Mouse (Mus musculus) cerebellum, adult 11 months (tissue): ENCODE results near the gene Calb2.

Source experiments
- DNase-seq: peaks from one replicate; pipeline ENCODE4 v3.0.0; 2022

Calb2 gene

GRCm38 (mm10) chr8:110168046-110168445, at the start of gene Calb2:
TSS of gene Calb2 (minus strand) at chr8:110168210.
- DNase-seq: peak; percentile 85

GRCm38 (mm10) chr8:110217681-110218131, 49.7 kb upstream of the Calb2 start:
- peak; percentile 100 for DNase-seq

GRCm38 (mm10) chr8:110217198-110217597, 49.2 kb upstream of the Calb2 start:
- DNase-seq: no peak

GRCm38 (mm10) chr8:110216253-110216652, 48.2 kb upstream of the Calb2 start:
- no peak for DNase-seq

GRCm38 (mm10) chr8:110215365-110215764, 47.4 kb upstream of the Calb2 start, which contains the start of gene Cmtr2:
TSS of gene Cmtr2 (plus strand) at chr8:110215665.
- no peak for DNase-seq

DNA sequence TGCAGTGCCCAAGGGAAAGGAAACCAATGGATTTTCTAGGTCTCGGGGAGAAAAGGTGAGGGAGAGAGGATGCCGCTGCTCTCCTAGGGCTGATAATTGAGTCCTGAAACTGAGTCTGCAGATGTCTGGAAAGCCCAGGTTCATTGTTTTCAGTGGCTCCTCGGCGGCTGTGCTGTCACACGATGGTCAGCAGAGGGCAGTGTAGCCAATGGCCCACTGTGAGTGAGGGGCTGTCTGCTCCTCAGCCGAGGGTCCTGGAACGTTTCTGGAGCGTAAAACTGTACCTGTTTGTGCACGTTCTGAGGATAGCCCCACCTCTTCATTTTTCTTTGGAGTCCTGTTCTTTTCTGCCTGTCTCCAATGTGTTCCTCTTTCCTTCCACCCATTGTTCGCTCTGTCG, 33.8 kb upstream of the Calb2 start:
- no peak for DNase-seq

DNA sequence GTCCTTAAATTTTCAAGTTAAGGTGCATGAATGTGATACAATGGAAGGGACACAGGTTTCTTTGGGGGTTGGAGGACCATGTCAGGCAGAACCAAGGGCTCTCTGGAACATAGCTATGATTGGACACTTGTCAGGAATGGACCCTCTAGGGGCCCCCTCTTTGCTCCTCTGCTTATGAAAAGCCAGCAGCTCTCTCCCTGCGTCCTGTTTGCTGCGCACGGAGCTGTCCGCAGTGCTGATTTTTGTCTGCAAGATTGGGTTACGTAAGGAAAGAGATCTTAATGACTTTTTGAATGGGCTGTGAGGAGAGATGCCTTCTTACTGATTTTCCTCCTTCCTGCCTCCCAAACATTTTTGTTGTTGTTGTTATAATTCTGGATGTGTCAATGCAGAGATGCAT, 28.7 kb upstream of the Calb2 start:
- DNase-seq: no peak

DNA sequence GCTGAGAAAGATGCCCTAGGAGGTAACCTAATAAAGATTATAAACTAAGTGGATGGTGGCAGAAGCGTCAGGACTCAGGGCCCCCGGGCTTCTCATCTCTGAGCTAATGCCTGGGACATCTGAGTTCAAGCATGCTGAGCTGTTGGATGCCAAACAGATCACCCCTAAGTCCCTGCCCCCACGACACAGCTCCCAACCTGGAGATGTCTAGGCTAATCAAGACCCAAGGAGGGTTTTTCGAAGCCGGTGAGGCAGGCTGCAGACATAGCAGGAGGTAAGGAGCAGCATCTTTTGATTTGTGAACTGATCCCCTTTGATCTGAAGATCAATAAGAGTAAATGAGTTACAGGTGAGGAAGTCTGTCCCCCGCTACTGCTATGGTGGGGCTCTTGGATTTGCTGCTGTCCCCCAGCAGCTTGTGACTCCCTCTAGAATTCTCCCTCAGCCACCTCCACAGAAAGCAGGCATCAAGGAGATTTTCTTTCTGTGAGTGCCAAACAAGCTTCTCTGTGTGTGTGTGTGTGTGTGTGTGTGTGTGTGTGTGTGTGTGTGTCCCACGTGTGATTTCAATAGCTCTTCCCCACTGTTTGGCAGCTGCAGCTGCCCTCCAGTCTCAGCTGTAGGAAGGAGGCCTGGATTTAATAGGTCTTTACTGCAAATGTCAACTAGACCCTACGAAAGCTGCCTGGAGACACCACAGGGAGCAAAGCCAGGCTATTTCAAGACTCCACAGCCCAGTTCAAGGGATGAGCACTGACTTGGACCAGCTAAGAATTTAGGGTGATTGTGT, 21.1 kb upstream of the Calb2 start:
- no peak for DNase-seq

DNA sequence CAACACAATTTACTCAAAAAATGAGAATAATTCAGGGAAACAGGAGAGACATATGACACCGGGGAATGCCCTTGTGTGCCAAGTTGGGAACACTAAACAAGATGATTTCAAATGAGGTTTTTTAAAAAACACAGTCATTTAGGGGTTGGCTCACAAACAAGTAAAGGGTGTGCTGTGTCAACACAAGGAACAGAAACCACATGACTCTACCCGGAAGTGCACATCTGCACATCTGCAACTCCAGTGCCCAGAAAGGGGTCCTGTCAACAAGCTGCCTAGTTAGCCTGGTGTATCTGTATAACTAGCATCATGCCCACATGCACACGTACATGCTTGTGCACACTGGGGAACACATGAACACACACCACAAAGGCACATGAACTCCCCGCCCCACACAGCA, 17.5 kb upstream of the Calb2 start:
- no peak for DNase-seq

DNA sequence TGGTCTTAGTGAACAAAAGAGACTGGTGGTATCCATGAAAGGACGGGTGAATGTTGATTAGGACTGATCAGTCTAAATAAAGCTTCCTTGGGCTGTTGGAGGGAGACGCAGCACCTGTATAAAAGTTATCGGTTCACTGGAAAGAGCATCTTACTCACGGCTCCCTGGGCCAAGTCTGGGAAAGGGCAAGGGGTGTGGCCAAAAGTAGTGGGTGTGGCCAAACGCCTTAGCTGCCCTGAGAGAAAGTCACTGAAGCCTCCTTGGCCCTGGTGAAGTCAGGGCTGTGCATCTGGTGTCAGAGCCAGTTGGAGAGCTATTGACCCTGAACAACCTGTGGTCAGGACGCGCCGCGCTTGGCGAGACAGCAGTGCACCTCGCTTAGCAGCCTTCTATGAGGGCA, 15.7 kb upstream of the Calb2 start:
- DNase-seq: no peak

DNA sequence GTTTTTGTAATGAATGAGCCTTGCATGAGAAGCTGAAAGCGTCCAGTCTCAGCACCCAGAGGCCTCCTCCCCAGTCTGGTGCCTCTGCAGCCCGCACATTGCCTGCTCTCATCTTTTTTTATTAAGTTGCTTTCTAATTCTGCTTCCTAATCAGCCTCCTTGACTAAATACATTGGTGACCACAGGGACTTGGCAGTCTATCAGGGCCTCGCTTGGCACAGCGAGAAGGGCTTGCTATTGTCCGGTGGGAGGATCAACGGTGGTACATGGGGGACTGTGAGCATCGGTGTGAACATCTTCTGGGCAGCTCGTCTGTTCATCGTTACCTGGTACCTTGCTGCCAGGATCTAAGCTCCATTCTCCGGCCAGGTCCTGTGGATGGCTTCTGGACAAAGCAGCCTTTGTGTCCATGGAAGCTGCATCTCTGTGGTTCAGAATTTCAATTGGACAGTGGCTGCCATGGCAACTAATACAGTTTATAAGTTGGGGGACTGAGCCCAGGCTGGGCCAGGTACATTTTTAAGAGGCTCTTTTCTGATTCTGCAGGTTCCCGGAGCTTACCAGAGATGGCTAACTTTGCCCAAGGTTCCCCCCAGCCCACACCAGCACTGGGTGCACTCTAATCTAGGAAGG, 14.8 kb upstream of the Calb2 start:
- no peak for DNase-seq

GRCm38 (mm10) chr8:110177359-110178155, 9.5 kb upstream of the Calb2 start:
- DNase-seq: peak; percentile 91

DNA sequence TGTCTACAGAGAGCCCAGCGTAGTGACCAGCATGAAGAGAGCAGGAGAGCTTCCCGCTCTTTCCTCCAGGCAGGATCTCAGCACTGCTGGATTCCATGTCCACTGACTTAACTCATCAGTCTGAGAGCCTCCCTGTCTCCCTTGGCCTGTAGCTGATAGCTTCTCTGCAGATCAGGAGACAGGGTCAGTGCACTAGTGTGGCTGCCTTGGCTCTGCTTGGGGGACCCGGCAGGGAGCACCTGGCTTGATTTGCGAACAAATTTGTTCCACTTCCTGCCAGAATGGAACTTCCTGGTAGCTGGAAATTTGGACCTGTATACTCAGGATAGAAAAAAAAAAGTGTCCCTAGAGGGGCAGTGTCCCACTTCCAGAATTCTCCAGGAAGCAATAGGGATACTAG, 6.8 kb upstream of the Calb2 start:
- peak; percentile 67 for DNase-seq

GRCm38 (mm10) chr8:110172161-110172560, 4.2 kb upstream of the Calb2 start:
- DNase-seq: no peak

- no peak for DNase-seq
These were observed 1.7 kb downstream of the Calb2 start for GRCm38 (mm10) chr8:110166270-110166669.

DNA sequence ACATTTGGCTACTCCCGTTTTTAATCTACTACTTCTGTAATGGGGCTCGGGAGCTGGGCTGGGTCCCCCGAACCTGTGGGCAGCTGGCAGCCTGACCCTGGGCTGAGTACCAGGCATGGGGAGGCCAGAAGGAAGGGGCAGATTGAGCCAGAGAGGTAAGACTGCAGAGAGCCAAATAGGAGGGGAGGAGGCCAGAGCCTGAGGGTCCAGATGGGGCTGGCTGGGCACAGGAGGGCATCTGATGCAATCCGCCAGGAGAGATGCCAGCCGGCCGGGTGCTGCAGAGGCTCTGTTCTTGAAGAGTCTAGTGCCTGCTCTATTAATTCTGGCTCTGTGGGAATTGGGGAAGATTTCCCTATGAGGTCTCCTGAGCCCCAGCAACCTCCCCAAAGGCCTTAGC, 6.0 kb downstream of the Calb2 start:
- peak; percentile 88 for DNase-seq

GRCm38 (mm10) chr8:110152951-110153350, 15.1 kb downstream of the Calb2 start:
- no peak for DNase-seq

DNA sequence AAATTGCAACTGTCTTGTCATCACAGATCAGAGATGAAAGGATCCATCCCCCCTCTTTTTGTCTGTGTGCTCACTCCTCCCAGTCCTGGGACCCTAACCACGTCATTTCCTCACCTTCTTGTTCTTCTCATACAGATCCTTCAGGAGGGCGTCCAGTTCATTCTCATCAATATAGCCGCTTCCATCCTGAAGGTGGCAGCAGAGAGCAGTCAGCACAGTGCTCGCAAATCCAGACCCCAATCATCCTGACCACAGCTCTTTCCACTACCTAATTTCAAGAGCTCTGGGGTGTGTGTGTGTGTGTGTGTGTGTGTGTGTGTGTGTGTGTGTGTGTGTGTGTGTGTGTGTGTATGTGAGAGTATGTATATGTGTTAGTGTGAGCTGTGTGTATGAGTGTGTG, 22.5 kb downstream of the Calb2 start:
- DNase-seq: peak; percentile 53

DNA sequence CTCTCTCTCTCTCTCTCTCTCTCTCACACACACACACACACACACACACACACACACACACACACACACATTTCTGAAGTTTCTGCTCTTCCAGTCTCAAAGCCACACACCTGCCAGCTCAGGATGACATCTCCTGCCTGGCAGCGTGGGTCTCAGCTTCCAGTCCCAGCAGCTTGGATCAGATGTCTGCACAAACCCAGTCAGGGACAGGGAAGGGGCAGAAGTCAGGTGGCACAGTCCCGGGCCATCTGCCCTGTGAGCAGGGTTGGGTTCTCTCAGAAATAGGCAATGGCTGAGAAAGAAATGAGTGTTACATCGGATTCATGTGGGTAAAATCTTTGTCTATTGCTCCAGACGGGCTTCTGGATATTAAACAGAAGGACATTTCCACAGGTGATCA, 27.2 kb downstream of the Calb2 start:
- no peak for DNase-seq

DNA sequence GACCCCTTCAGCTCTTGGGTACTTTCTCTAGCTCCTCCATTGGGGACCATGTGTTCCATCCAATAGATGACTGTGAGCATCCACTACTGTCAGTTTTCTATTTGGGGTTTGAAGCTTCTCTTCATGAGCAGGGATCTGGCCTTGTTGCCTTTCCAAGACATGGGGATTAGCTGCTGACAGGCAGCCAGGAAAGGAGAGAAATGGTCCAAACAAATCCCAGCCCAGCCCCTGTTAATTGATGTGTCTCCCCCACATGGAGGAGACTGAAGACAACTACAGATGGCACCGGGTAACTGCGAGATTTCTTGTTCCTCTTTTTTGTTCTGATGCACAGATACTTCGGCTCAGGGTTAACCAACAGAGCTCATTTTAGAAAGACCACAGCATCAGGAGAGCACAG, 27.9 kb downstream of the Calb2 start:
- DNase-seq: no peak

- DNase-seq: no peak
These were observed 32.5 kb downstream of the Calb2 start for GRCm38 (mm10) chr8:110135515-110135914.

DNA sequence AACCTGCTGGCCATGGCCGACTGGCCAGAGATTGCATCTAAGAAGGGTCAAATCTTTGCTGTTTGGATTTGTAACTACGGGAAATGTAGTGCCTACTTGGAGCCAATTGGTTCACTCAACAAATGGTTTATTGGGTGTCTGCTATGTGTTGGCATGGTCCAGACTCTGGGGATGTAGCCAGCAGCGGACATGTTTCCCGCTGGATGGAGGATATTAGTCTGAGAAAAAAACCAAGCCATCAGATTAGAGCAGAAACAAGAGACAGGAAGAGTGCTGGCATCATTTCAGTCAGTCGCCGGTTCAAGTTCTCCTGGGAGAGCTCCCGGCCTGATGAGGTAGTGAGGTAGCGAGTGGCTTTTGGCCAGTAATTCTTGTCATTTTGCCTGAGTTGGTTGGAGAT, 33.8 kb downstream of the Calb2 start:
- DNase-seq: no peak

- DNase-seq: peak; percentile 73
These were observed 37.5 kb downstream of the Calb2 start for GRCm38 (mm10) chr8:110130537-110130936.

DNA sequence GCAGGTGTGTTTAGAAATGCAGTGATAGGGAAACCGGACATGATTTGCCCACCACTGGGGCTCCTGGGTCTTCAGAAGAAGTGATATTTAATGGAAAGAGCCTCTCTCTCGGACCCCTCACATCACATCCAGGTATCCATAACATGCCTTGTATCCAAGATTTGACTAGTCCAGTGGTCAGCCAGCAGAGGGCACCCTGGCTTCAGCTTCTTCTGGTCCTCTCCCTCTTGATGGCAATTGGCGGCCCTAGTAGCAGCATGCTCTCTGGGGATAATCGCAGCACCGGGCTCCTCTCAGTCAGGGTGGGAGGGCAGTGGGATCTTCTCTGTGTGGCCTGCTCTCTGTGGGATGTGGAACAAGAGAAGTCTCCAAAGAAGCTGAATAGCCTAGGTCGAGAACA, 48.3 kb downstream of the Calb2 start:
- DNase-seq: peak; percentile 40
